Mouse (Mus musculus): ENCODE measurements around the gene Vmn2r90. TPM values are rescaled to one million over a fixed set of nuclear protein-coding genes. Genes with fewer than 3 reads are reported as not detected.
A peak's percentile ranks its signal among the peaks of the same experiment; 100 is the strongest.

Vmn2r90 gene
- polyA plus RNA-seq, 2 experiments: not detected

- WGBS (ENCODE audit: insufficient replicate concordance): 35% methylated on average over 1 of the region's 1 CpGs
Observed at GRCm38 (mm10) chr17:17762614-17763293, 59.2 kb downstream of the Vmn2r90 start.

GRCm38 (mm10) chr17:17764206-17764605 is 60.7 kb downstream of the Vmn2r90 start:
- TF ChIP-seq EP300 (IDR thresholded peaks at IDR 0.05; ENCODE audit: low read depth) (no peak), CTCF (IDR thresholded peaks at IDR 0.05; ENCODE audit: low read depth) (no peak)
- Histone ChIP-seq H3K27ac (no peak overlapping the region), H3K27me3 (ENCODE audit: control insufficient read depth, insufficient read depth, low read length) (no peaks in the 10 kb centered on the region), H3K9me3 (ENCODE audit: control insufficient read depth, low read length) (no peaks in the 10 kb centered on the region), H3K4me2 (ENCODE audit: low read depth) (no peak overlapping the region), H3K4me1 (replicated peaks; ENCODE audit: control insufficient read depth in 2 of 2, insufficient read depth in 2 of 2, low read length in 1 of 2) (no peaks in the 10 kb centered on the region), H3K36me3 (replicated peaks; ENCODE audit: control insufficient read depth, insufficient read depth, low read depth) (no peaks in the 10 kb centered on the region), H3K4me3 (ENCODE audit: insufficient read depth in 1 of 2, low read depth in 2 of 2, low read length in 2 of 2) (no peak overlapping the region), H3K9ac (replicated peaks) (no peak overlapping the region)
- no peak for ATAC-seq (ENCODE audit: insufficient read depth)
- 4% methylated on average over 1 of the region's 1 CpGs for WGBS (ENCODE audit: insufficient replicate concordance)
- no peak for DNase-seq (ENCODE audit: low read depth in 3 of 3, low spot score in 3 of 3)

More at GRCm38 (mm10) chr17:17762614-17763293, 59.2 kb downstream of the Vmn2r90 start:
- no peak overlapping the region for H3K9ac ChIP-seq (replicated peaks)
- TF ChIP-seq EP300 (IDR thresholded peaks at IDR 0.05; ENCODE audit: low read depth) (no peak), CTCF (IDR thresholded peaks at IDR 0.05; ENCODE audit: low read depth) (no peak)
- no peak for DNase-seq (ENCODE audit: low read depth in 3 of 3, low spot score in 3 of 3)
- H3K27ac ChIP-seq: no peak overlapping the region
- no peaks in the 10 kb centered on the region for H3K27me3 ChIP-seq (ENCODE audit: control insufficient read depth, insufficient read depth, low read length)
- no peaks in the 10 kb centered on the region for H3K36me3 ChIP-seq (replicated peaks; ENCODE audit: control insufficient read depth, insufficient read depth, low read depth)
- H3K4me1 ChIP-seq (replicated peaks; ENCODE audit: control insufficient read depth in 2 of 2, insufficient read depth in 2 of 2, low read length in 1 of 2): no peaks in the 10 kb centered on the region
- no peak overlapping the region for H3K4me2 ChIP-seq (ENCODE audit: low read depth)
- ATAC-seq (ENCODE audit: insufficient read depth): no peak
- no peak overlapping the region for H3K4me3 ChIP-seq (ENCODE audit: insufficient read depth in 1 of 2, low read depth in 2 of 2, low read length in 2 of 2)
- H3K9me3 ChIP-seq (ENCODE audit: control insufficient read depth, low read length): no peaks in the 10 kb centered on the region

- Histone ChIP-seq H3K36me3 (replicated peaks; ENCODE audit: control insufficient read depth, insufficient read depth, low read depth) (no peaks in the 10 kb centered on the region), H3K9ac (replicated peaks) (no peak overlapping the region), H3K4me2 (ENCODE audit: low read depth) (no peak overlapping the region), H3K4me1 (replicated peaks; ENCODE audit: control insufficient read depth in 2 of 2, insufficient read depth in 2 of 2, low read length in 1 of 2) (no peaks in the 10 kb centered on the region), H3K27me3 (ENCODE audit: control insufficient read depth, insufficient read depth, low read length) (no peaks in the 10 kb centered on the region), H3K9me3 (ENCODE audit: control insufficient read depth, low read length) (no peaks in the 10 kb centered on the region), H3K4me3 (ENCODE audit: insufficient read depth in 1 of 2, low read depth in 2 of 2, low read length in 2 of 2) (no peak overlapping the region), H3K27ac (no peak overlapping the region)
- 6% methylated on average over 3 of the region's 3 CpGs for WGBS (ENCODE audit: insufficient replicate concordance)
- peak; percentile 11 to 26 (median 23) for DNase-seq (ENCODE audit: low read depth in 3 of 3, low spot score in 3 of 3)
- no peak for ATAC-seq (ENCODE audit: insufficient read depth)
- TF ChIP-seq EP300 (IDR thresholded peaks at IDR 0.05; ENCODE audit: low read depth) (no peak), CTCF (IDR thresholded peaks at IDR 0.05; ENCODE audit: low read depth) (peak; percentile 57; the same call in 1 of the 2 replicates)
Observed at GRCm38 (mm10) chr17:17766481-17766880, 62.9 kb downstream of the Vmn2r90 start.

Other genes with a start within 250 kb of the Vmn2r90 start
- 3.0 and 3.5 TPM in 2 replicates for gene Lnpep, start 78.7 kb upstream of the Vmn2r90 start, polyA plus RNA-seq (2012; rRNA removed)
- gene Lnpep, start 78.7 kb upstream of the Vmn2r90 start, polyA plus RNA-seq (2014; fragmentation: Nextera tagmentation; extraction: Ambion mirVana): 2.1 and 2.3 TPM in 2 replicates
- gene Spaca6, start 123.4 kb downstream of the Vmn2r90 start, polyA plus RNA-seq (2012; rRNA removed): 7.0 and 8.7 TPM in 2 replicates
- gene Spaca6, start 123.4 kb downstream of the Vmn2r90 start, polyA plus RNA-seq (2014; fragmentation: Nextera tagmentation; extraction: Ambion mirVana): 1.0 and 2.1 TPM in 2 replicates
- gene Has1, start 151.5 kb downstream of the Vmn2r90 start, polyA plus RNA-seq (2012; rRNA removed): not detected in 2 replicates
- gene Has1, start 151.5 kb downstream of the Vmn2r90 start, polyA plus RNA-seq (2014; fragmentation: Nextera tagmentation; extraction: Ambion mirVana): not detected in 2 replicates
- gene Fpr1, start 180.2 kb downstream of the Vmn2r90 start, polyA plus RNA-seq (2012; rRNA removed): 2.1 and 2.3 TPM in 2 replicates
- gene Fpr1, start 180.2 kb downstream of the Vmn2r90 start, polyA plus RNA-seq (2014; fragmentation: Nextera tagmentation; extraction: Ambion mirVana): 2.7 and 3.2 TPM in 2 replicates
- 1.3 TPM in 2 replicates for gene Fpr2, start 184.1 kb downstream of the Vmn2r90 start, polyA plus RNA-seq (2012; rRNA removed)
- 1.3 and 1.8 TPM in 2 replicates for gene Fpr2, start 184.1 kb downstream of the Vmn2r90 start, polyA plus RNA-seq (2014; fragmentation: Nextera tagmentation; extraction: Ambion mirVana)
- not detected in 2 replicates for gene Fpr3, start 184.1 kb downstream of the Vmn2r90 start, polyA plus RNA-seq (2012; rRNA removed)
- not detected in 2 replicates for gene Fpr3, start 184.1 kb downstream of the Vmn2r90 start, polyA plus RNA-seq (2014; fragmentation: Nextera tagmentation; extraction: Ambion mirVana)

Measured in liver, embryonic 14.5 days (tissue).